Mouse (Mus musculus) liver, embryonic 14.5 days (tissue): Measurements from ENCODE around the gene Arhgap27.

Experiments used
- CTCF ChIP-seq: IDR thresholded peaks from 2 replicates; pipeline ENCODE4 v1.5.1; 2016; ENCODE audit warnings: antibody characterized with exemption, low read depth, control low read depth
- EP300 ChIP-seq: IDR thresholded peaks from 2 replicates; pipeline ENCODE4 v1.6.1; 2016; ENCODE audit warnings: antibody characterized with exemption, low read depth

- TF ChIP-seq CTCF (no peak), EP300 (no peak)
Measured at GRCm38 (mm10) chr11:103294066-103294465, 69.4 kb downstream of the Arhgap27 start.
